Mouse (Mus musculus): Measurements from ENCODE around the gene Cdkn2b.

Gene Cdkn2b

DNA sequence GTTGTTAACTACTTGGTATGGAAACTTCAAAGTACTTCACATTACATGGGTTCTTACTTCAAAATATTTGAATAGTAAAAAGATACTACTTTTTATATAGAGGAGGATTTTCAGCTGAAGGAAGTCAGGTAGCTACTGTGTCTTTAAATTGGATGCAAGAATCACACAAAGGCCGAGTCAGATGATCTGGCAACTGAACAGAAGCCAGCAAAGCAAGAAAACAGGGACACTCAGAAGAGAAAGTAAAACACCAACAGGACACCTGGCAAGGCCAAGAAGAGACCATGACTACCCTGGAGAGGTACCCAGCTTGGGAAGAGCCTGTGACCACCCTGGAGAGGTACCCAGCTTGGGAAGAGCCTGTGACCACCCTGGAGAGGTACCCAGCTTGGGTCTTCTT is 24.3 kb downstream of the Cdkn2b start:
- no peak for DNase-seq

GRCm38 (mm10) chr4:89285688-89286087 is 25.2 kb downstream of the Cdkn2b start:
- no peak for DNase-seq

DNA sequence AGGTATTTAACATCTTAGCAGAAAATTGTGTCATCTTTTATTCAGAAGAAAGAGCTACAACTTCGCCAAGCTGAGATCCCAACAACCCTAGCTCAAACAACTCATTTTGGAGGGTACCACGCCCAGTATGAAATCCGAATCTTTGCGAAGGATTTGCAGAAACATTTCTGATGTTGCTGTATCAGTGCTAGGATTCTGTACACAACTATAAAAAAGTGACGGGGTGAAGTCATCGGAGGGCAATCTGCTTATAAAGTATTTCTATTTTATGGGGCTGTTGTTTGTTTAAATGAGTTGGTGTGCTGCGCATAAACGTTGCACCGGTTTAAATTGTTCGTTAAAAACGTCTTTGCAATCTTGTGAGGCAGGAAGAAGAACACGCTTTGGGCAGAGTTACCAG is 28.2 kb downstream of the Cdkn2b start:
- no peak for DNase-seq

DNA sequence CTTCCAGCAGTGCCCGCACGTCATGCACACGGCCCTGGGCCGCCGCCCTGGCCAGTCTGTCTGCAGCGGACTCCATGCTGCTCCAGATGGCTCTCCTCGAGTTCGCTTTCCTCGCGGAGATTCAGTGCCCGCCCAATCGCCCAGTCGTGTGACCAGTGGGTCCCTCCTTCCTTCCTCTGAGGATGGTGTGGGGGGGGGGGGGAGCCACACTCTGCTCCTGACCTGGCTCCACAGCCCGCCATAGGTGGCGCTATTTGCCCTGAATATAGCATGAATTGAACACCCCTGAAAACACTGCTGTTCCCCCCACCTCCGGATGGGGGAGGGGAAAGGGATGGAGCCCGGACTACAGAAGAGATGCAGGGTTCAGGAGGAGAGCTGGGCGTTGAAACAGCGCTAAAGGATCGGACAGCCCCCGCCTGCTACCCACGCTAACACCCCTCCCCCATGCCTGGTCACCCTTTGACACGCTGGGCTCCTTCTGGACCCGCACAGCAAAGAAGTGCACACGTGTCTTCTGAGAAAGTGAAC is 28.7 kb downstream of the Cdkn2b start:
- peak; percentile 40 for DNase-seq

DNA sequence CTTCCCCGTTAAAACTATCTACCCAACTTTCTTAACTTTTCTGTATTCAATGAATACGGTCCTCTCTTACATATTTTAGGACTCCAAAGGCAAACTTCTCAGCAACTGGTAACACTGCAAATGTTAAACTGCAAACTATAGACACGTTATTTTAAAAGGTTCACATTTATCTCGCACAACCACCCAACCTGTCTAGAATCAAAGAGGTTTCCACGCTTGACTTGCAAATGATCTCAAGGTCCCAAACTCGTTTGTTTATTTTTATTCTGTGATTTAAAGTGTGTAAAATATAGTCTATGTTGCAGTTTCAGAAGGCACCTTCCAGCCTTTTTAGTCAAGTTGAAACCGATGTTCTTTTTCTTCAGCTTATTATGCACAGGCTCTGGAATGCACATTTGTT is 29.6 kb downstream of the Cdkn2b start:
- no peak for DNase-seq

GRCm38 (mm10) chr4:89279641-89280040 is 31.2 kb downstream of the Cdkn2b start:
- DNase-seq, result no peak

- DNase-seq, result no peak
Observed at GRCm38 (mm10) chr4:89277381-89277940, 33.4 kb downstream of the Cdkn2b start.

- DNase-seq, result no peak
Observed at GRCm38 (mm10) chr4:89276669-89277219, 34.1 kb downstream of the Cdkn2b start.

- DNase-seq, result no peak
Observed at GRCm38 (mm10) chr4:89275811-89276584, 34.8 kb downstream of the Cdkn2b start.

DNA sequence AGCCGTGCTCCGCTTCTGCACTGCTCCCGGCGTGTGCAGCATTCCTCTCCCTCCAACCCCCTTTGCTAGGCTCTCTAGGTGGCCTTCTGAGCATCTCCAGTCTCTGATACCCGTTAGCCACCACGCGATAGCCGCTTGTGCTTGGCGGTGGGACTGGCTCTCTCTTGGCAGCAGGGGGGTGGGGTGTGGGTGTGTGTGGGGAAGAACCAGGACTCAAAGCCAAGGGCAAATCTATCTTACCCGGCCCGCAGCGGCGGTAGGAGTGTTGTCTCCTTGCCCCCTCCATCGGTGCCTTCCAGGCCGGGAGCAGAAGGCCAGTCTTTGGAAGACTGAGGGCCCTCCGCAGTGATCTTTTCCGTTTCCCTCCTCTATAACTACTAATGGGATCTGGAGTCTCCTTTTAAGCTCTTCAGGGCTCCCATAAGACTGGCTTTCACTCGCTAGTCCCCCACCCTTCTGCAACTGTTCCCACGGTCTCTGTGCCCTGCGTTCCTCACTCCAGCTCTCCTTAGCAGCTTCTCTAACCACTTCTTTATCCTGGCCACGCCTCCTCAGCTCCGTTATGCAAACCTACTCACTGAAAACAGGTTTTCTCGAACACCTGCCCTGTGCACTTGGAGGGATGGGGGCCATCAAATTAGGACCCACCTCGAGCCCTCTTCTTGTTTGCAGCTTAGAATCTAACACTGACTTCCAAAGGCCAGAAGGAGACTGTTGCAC is 35.9 kb downstream of the Cdkn2b start:
- DNase-seq, result no peak

GRCm38 (mm10) chr4:89274006-89274405 is 36.8 kb downstream of the Cdkn2b start:
- no peak for DNase-seq

- DNase-seq, result no peak
Observed at GRCm38 (mm10) chr4:89273585-89273984, 37.3 kb downstream of the Cdkn2b start.

- DNase-seq, result no peak
Observed at GRCm38 (mm10) chr4:89272961-89273540, 37.8 kb downstream of the Cdkn2b start.

- DNase-seq, result no peak
Observed at GRCm38 (mm10) chr4:89272101-89272718, 38.6 kb downstream of the Cdkn2b start.

DNA sequence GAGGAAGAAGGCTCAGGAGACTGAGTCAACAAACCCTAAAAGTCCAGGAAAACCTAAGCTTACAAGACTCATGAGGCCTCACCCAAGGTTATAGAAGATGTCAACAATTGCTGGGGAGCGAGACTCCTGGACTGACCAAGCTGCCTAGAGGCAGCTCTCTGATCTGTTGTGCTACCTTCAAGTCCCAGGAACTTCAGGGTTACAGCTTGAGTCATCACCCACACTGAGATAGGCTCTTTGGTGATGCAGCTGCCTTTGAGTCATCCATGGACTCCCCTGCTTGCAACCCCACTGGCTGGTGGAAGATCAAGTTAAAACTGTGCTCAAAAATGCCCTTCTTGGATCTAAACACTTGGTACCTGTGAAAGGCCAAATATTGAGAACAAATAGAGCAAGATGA is 53.1 kb downstream of the Cdkn2b start:
- DNase-seq, result no peak
